Mouse (Mus musculus) midbrain, embryonic 16.5 days (tissue): Measurements from ENCODE around the gene Vps37c. TPM values are rescaled to one million over a fixed set of nuclear protein-coding genes. Genes with fewer than 3 reads are reported as not detected.

Source experiments
- ATAC-seq: fragments of 200-750 bp; cut with Nextera tagmentation; 2 replicates; pipeline ENCODE4 v1.8.0; 2017; ENCODE audit warnings: moderate TSS enrichment
- H3K27ac ChIP-seq: fragments of 300-500 bp; sonication (generic); 2 replicates; pipeline ENCODE4 v1.5.1; 2014; ENCODE audit warnings: mild to moderate bottlenecking, low read length, mixed read lengths
- H3K27me3 ChIP-seq: fragments of 300-500 bp; sonication (generic); 2 replicates; pipeline ENCODE4 v1.6.1; 2014; ENCODE audit warnings: low read depth, low read length, mixed read lengths; ENCODE audit not compliant: control insufficient read depth, insufficient read depth
- H3K36me3 ChIP-seq: fragments of 300-500 bp; sonication (generic); 2 replicates; pipeline ENCODE4 v1.6.1; 2014; ENCODE audit warnings: mild to moderate bottlenecking, low read length, moderate library complexity, mixed read lengths; ENCODE audit not compliant: control insufficient read depth, insufficient read depth
- H3K4me1 ChIP-seq: fragments of 300-500 bp; sonication (generic); 2 replicates; pipeline ENCODE4 v1.6.1; 2014; ENCODE audit warnings: mild to moderate bottlenecking, low read length, mixed read lengths; ENCODE audit not compliant: control insufficient read depth, insufficient read depth
- H3K4me2 ChIP-seq: fragments of 300-500 bp; sonication (generic); 2 replicates; pipeline ENCODE4 v1.6.1; 2014; ENCODE audit warnings: mild to moderate bottlenecking, low read length, mixed read lengths
- H3K4me3 ChIP-seq: fragments of 300-500 bp; sonication (generic); 2 replicates; pipeline ENCODE4 v1.5.1; 2014; ENCODE audit warnings: low read depth, mild to moderate bottlenecking, low read length, moderate library complexity, mixed read lengths
- H3K9ac ChIP-seq: fragments of 300-500 bp; sonication (generic); 2 replicates; pipeline ENCODE4 v1.6.1; 2014; ENCODE audit warnings: low read depth, low read length, mixed read lengths
- H3K9me3 ChIP-seq: fragments of 300-500 bp; sonication (generic); replicated peaks from 2 replicates; pipeline ENCODE4 v1.6.1; 2014; ENCODE audit warnings: mild to moderate bottlenecking, low read length, mixed read lengths; ENCODE audit not compliant: control insufficient read depth, poor library complexity, severe bottlenecking
- WGBS: fragments of 180-500 bp; shearing (Covaris S2); extraction: QIAGEN DNeasy Blood & Tissue Kit; methylation state at CpG from one replicate; pipeline ENCODE4 v1.1.7; 2014; 5-methylcytosine and 5-hydroxymethylcytosine counted together
- polyA plus RNA-seq: library from polyadenylated mRNA; unstranded; fragments of >200 nt; fragmentation: Nextera tagmentation; extraction: Ambion mirVana; gene quantifications from 2 replicates; pipeline ENCODE4 v1.2.1, GENCODE M21; 2015

Vps37c gene
- polyA plus RNA-seq, 1 experiment from 2014 or later, result 28.6 TPM

DNA sequence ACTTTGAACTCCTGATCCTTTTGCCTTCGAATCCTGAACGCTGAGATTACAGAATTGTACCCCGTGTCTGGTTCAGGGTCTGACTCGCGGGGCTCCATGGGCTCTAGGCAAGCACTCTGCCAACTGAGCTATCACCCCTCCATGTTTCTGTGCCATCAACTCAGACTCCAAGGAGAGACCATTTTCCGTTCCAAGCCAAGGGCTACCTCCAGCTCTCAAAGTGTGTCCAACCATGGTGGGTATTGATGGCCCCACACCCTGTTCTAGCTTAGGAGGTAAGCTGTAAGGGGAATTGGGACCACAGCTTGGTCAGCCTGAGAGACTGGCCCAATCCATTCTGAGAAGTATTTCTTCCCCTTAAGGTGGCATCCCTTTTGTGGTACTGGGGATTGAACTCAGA, 60.8 kb downstream of the Vps37c start:
- no peaks in the 10 kb centered on the region for H3K9me3 ChIP-seq
- H3K27me3 ChIP-seq, result no peaks in the 10 kb centered on the region
- H3K9ac ChIP-seq, result no peak overlapping the region
- H3K27ac ChIP-seq, result no peak overlapping the region
- 81% methylated on average over 6 of the region's 6 CpGs for WGBS
- H3K4me2 ChIP-seq, result no peak overlapping the region
- no peaks in the 10 kb centered on the region for H3K36me3 ChIP-seq
- no peak overlapping the region for H3K4me3 ChIP-seq
- ATAC-seq, result no peak
- H3K4me1 ChIP-seq, result peaks cover 4% of the 10 kb centered on the region; the same call in 1 of the 2 replicates

GRCm38 (mm10) chr19:10750161-10750560, 61.6 kb downstream of the Vps37c start:
- no peak for ATAC-seq
- Histone ChIP-seq H3K36me3 (no peaks in the 10 kb centered on the region), H3K27me3 (no peaks in the 10 kb centered on the region), H3K4me1 (peaks cover 4% of the 10 kb centered on the region; the same call in 1 of the 2 replicates), H3K4me3 (no peak overlapping the region), H3K9me3 (no peaks in the 10 kb centered on the region), H3K27ac (no peak overlapping the region), H3K4me2 (no peak overlapping the region), H3K9ac (no peak overlapping the region)
- 94% methylated on average over 6 of the region's 6 CpGs for WGBS

DNA sequence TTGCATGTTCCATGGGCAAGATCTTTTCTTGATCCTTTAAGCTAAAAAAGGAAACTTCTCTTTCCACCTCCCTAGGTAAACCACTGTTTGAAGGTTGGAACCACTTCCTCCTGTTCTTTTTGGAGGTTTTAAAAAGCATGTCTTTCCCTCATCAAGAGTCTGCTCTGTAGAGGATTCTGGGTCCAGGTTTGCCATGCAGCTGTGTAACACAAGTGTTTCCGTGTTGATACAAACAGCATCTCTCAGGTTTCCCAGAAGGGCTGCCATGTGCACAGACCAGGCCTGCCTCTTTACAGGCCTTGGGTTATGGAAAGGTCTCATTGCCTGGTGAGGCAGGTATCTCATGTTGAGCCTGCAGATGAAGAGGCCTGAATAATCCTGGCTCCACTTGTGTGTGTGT, 63.1 kb downstream of the Vps37c start:
- Histone ChIP-seq H3K27me3 (no peaks in the 10 kb centered on the region), H3K4me3 (no peak overlapping the region), H3K9ac (no peak overlapping the region), H3K4me1 (peaks cover 4% of the 10 kb centered on the region; the same call in 1 of the 2 replicates), H3K36me3 (no peaks in the 10 kb centered on the region), H3K27ac (no peak overlapping the region), H3K4me2 (no peak overlapping the region), H3K9me3 (no peaks in the 10 kb centered on the region)
- ATAC-seq, result no peak
- WGBS, result 93% methylated on average over 1 of the region's 1 CpGs

GRCm38 (mm10) chr19:10752106-10752505, 63.6 kb downstream of the Vps37c start:
- Histone ChIP-seq H3K36me3 (no peaks in the 10 kb centered on the region), H3K4me1 (peaks cover 4% of the 10 kb centered on the region; the same call in 1 of the 2 replicates), H3K27ac (no peak overlapping the region), H3K9me3 (no peaks in the 10 kb centered on the region), H3K4me2 (no peak overlapping the region), H3K27me3 (no peaks in the 10 kb centered on the region), H3K9ac (no peak overlapping the region), H3K4me3 (no peak overlapping the region)
- ATAC-seq, result no peak
- 90% methylated on average over 6 of the region's 6 CpGs for WGBS

- H3K9me3 ChIP-seq, result no peaks in the 10 kb centered on the region
- no peak for ATAC-seq
- no peaks in the 10 kb centered on the region for H3K27me3 ChIP-seq
- peaks cover 4% of the 10 kb centered on the region; the same call in 1 of the 2 replicates for H3K4me1 ChIP-seq
- H3K4me3 ChIP-seq, result no peak overlapping the region
- no peak overlapping the region for H3K4me2 ChIP-seq
- no peaks in the 10 kb centered on the region for H3K36me3 ChIP-seq
- H3K27ac ChIP-seq, result no peak overlapping the region
- 91% methylated on average over 5 of the region's 5 CpGs for WGBS
- H3K9ac ChIP-seq, result no peak overlapping the region
These were observed 64.1 kb downstream of the Vps37c start for GRCm38 (mm10) chr19:10752646-10753045.

DNA sequence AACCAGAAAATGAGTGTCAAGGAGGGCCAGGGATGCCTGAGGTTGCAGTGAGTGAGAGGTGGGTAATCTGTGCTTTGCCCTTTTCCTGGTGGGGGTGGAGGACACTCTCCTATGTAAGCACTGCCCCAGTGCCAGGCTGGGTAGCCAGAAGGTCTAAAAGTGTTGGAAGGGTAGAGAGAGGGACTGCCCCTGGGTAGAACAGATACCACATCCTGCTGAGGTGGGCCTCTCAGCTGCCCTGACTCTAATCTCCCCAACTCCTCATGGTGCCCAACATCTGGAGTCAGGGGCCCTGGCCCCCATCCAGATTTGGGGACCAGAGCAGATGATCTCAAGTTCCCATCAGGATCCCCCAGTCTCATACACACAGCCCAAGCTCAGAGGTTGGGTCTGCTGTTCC, 68.6 kb downstream of the Vps37c start:
- no peak overlapping the region for H3K27ac ChIP-seq
- H3K36me3 ChIP-seq, result no peaks in the 10 kb centered on the region
- no peak for ATAC-seq
- no peak overlapping the region for H3K4me3 ChIP-seq
- no peaks in the 10 kb centered on the region; the same call in 1 of the 2 replicates for H3K4me1 ChIP-seq
- H3K9ac ChIP-seq, result no peak overlapping the region
- no peak overlapping the region for H3K4me2 ChIP-seq
- no peaks in the 10 kb centered on the region for H3K9me3 ChIP-seq
- H3K27me3 ChIP-seq, result no peaks in the 10 kb centered on the region

DNA sequence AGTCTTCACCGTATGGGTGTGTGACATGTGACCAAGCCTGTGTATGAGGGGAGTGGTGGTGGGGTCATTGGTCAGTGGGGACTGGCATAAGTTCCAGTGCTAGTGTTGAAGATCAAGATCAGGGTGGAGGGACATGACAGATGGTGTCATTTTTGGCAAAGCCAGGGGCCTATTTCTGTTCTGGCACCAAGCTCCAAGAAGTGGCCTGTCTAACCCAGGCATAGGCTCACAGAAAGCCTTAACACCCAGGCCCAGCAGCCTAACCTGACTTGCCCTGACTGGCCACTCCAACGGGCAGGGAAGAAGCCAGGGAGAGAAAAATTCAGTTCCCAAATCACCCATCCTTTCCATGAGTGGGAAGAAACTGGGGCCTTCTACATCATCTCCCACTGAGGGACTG, 69.0 kb downstream of the Vps37c start:
- H3K4me1 ChIP-seq, result no peaks in the 10 kb centered on the region; the same call in 1 of the 2 replicates
- H3K27ac ChIP-seq, result no peak overlapping the region
- no peak overlapping the region for H3K4me3 ChIP-seq
- no peak overlapping the region for H3K9ac ChIP-seq
- H3K4me2 ChIP-seq, result no peak overlapping the region
- ATAC-seq, result no peak
- H3K9me3 ChIP-seq, result no peaks in the 10 kb centered on the region
- no peaks in the 10 kb centered on the region for H3K36me3 ChIP-seq
- no peaks in the 10 kb centered on the region for H3K27me3 ChIP-seq
- WGBS, result 90% methylated on average over 2 of the region's 2 CpGs

- no peak for ATAC-seq
- H3K27me3 ChIP-seq, result no peaks in the 10 kb centered on the region
- no peak overlapping the region for H3K4me2 ChIP-seq
- H3K9ac ChIP-seq, result no peak overlapping the region
- no peak overlapping the region for H3K4me3 ChIP-seq
- 64% methylated on average over 6 of the region's 6 CpGs for WGBS
- H3K9me3 ChIP-seq, result no peaks in the 10 kb centered on the region
- H3K27ac ChIP-seq, result no peak overlapping the region
- no peaks in the 10 kb centered on the region for H3K36me3 ChIP-seq
- no peaks in the 10 kb centered on the region; the same call in 1 of the 2 replicates for H3K4me1 ChIP-seq
These were observed 70.2 kb downstream of the Vps37c start for GRCm38 (mm10) chr19:10758708-10759107.

DNA sequence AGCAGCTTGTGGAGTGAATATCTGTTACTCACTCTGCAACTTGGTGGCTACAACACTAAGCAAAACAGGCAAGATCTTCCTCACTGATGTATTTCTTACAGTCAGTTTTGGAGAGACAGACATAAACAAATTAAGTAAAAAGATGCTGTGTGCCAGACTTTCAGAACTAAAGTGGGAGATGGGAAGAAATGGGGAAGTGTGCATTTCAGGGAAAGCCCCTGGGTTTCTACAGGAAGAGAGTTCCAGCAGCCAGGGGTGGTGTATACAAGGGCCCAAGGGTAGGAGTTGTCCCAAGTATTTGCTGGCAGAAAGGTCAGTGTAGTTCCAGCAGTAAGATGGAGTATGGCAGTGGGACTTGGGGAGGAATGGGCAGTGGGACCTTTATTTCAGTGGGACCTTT, 71.0 kb downstream of the Vps37c start:
- no peaks in the 10 kb centered on the region for H3K9me3 ChIP-seq
- no peaks in the 10 kb centered on the region; the same call in 1 of the 2 replicates for H3K4me1 ChIP-seq
- H3K27ac ChIP-seq, result no peak overlapping the region
- H3K36me3 ChIP-seq, result no peaks in the 10 kb centered on the region
- no peak overlapping the region for H3K4me2 ChIP-seq
- no peak overlapping the region for H3K9ac ChIP-seq
- no peak for ATAC-seq
- no peak overlapping the region for H3K4me3 ChIP-seq
- H3K27me3 ChIP-seq, result no peaks in the 10 kb centered on the region
